Mouse (Mus musculus) fibroblast of lung, adult 2 months (primary cell): ENCODE data around the gene Ttc36.
"Not testable (repeated sequence)": the region's sequence is repeated elsewhere in the genome, so short reads cannot be mapped to it uniquely, and the experiment has no call there.

Experiments used
- DNase-seq: peaks from one replicate; pipeline ENCODE4 v3.0.0-alpha.2; 2011; ENCODE audit warnings: low read depth

The Ttc36 gene

GRCm38 (mm10) chr9:44772750-44773651, 29.9 kb downstream of the Ttc36 start:
- DNase-seq = peak; percentile 91

DNA sequence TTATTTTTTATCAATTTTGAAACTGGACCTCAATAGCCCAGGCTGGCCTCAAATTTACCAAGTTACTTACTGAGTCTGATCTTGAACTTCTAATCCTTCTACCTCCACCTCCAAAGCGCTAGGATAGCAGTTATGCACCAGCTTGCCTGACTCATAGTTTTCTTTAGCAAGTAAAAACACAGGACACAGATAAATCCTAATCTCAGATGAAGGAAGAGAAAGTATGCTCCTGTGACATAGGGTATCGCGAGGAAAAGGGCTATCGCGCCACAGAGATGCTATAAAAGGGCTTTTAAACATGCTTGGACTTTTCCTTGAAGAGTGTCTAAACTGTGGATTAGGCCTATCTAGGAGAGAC, 30.5 kb downstream of the Ttc36 start:
- no peak for DNase-seq

DNA sequence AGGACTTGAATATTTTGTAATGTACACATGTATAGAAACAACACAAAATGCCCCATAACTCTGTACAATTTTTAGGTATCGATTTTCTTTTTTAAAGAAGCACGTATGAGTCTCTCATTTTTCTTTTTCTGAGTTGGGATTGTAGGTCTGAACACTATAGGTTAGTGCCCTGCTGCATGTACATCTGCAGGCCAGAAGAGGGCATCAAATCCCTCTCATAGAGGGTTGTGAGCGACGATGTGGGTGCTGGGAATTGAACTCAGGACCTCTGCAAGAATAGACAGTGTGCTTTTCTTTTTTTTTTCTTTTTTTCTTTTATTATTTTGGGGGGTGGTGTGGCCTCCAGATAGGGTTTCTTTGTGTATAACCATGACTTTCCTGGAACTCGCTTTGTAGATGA, 31.5 kb downstream of the Ttc36 start:
- DNase-seq = no peak

DNA sequence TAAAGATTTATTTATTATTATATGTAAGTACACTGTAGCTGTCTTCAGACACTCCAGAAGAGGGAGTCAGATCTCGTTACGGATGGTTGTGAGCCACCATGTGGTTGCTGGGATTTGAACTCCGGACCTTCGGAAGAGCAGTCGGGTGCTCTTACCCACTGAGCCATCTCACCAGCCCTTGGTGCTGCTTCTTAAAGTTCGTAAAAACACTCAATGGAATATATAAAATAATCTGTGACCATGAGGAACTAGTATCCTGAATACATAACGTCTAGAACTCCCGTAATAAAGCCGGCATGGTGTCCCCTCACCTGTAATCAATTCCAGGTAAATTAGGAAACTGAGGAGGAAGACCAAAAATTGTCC, 34.9 kb downstream of the Ttc36 start:
- not testable (repeated sequence) for DNase-seq

- DNase-seq = peak; percentile 57
These were observed 35.5 kb downstream of the Ttc36 start, which contains the start of the genes Arcn1 and Ift46 for GRCm38 (mm10) chr9:44767101-44768028. TSS of gene Arcn1 (minus strand) at chr9:44767845. TSS of gene Ift46 (plus strand) at chr9:44767908.

DNA sequence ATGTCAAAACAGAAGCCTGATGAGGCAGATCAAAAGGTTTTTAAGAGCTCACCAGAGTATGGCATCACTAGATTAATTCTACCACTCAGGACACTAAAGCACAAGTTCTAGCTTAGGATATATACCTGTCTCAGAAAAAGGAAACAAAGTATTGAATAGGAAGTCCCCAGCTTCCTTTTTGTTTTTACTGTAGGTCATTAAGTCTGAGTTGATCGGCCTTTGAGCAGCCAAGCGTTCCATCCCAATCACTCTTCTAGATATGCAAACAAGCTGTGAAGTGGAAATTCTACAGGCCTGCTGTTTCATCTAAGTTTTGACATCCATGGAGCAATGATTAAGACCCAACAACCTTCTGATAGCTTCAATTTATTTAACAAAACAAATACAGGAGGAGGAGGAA, 42.0 kb downstream of the Ttc36 start:
- DNase-seq = no peak
